Mouse (Mus musculus): ENCODE data around the gene Peak1. TPM values are rescaled to one million over a fixed set of nuclear protein-coding genes. Genes with fewer than 3 reads are reported as not detected.

Peak1 gene
- polyA plus RNA-seq, 1 experiment from 2014 or later = 2.3 TPM

DNA sequence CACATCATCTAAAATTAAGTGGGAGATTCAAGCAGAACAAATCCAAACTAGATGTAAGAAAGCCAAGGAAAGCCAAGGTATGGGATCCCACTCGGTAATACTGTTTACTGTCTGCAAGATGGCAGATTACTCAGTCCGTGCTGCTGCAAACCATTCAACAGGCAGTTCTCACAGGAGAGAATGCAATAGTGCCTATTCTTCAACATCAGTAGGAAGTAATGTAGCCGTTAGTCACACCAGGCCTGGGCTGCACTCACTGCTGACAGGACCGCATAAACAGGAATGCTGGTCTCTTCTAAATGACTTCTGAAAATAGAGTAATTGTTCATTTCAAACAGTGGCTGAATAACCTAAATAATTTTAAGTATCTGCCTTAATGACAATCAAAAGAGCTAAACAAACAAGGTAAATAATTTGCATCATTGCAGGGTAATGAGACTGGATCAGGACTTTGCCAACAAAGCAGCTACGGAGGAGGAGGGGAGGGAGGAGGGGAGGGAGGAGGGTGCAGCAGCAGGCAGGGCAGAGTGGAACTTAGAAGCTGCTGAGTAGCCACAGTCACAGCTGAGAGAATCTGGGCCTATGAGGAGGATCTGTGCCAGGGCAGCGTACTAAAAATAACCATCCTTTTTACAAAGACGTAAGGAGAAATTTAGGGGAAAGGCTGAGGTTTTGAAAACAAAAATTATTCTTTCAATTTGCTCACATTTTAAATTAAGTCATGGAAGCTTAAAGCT is 266.0 kb downstream of the Peak1 start:
- no peak overlapping the region for H3K9ac ChIP-seq
- no peak overlapping the region for H3K4me2 ChIP-seq
- H3K9me3 ChIP-seq (replicated peaks) = no peaks in the 10 kb centered on the region
- WGBS (ENCODE audit: insufficient replicate concordance) = 71% methylated on average over 7 of the region's 7 CpGs
- H3K4me3 ChIP-seq (replicated peaks) = no peak overlapping the region
- DNase-seq = no peak
- no peak overlapping the region for H3K27ac ChIP-seq
- peaks cover 4% of the 10 kb centered on the region; the same call in 1 of the 2 replicates for H3K4me1 ChIP-seq (replicated peaks)
- no peak for ATAC-seq (ENCODE audit: low read depth)
- H3K36me3 ChIP-seq = no peaks in the 10 kb centered on the region
- no peaks in the 10 kb centered on the region for H3K27me3 ChIP-seq

Small RNA genes within 50 kb of the gene (microRNA-seq; reads per million reads assigned to microRNA genes)
- 0.88 reads per million for gene Gm24270

Other genes starting within 250 kb of the Peak1 start
- gene Hmg20a, start 542 bp upstream of the Peak1 start, polyA plus RNA-seq (2015; fragmentation: Nextera tagmentation; extraction: Ambion mirVana) = 13.2 and 16.7 TPM in 2 replicates